Mouse (Mus musculus) forebrain, embryonic 14.5 days (tissue): ENCODE results near the gene Gcnt1. TPM values are rescaled to one million over a fixed set of nuclear protein-coding genes. Genes with fewer than 3 reads are reported as not detected.

Experiments used
- ATAC-seq: fragments of 200-750 bp; cut with Nextera tagmentation; 2 replicates; pipeline ENCODE4 v1.8.0; 2017; ENCODE audit warnings: mild to moderate bottlenecking, moderate library complexity
- DNase-seq: peaks from one replicate; pipeline ENCODE4 v3.0.0-alpha.2; 2015; ENCODE audit warnings: low spot score
- H3K27ac ChIP-seq: fragments of 300-500 bp; sonication (generic); 2 replicates; pipeline ENCODE4 v1.5.1; 2014; ENCODE audit warnings: low read depth, mild to moderate bottlenecking, control low read depth, low read length, moderate library complexity
- H3K27me3 ChIP-seq: fragments of 300-500 bp; sonication (generic); replicated peaks from 2 replicates; pipeline ENCODE4 v1.6.1; 2014; ENCODE audit warnings: low read length, control low read depth, mixed read lengths; ENCODE audit not compliant: control insufficient read depth, insufficient read depth
- H3K36me3 ChIP-seq: fragments of 300-500 bp; sonication (generic); 2 replicates; pipeline ENCODE4 v1.6.1; 2014; ENCODE audit warnings: low read length, control low read depth; ENCODE audit not compliant: control insufficient read depth, insufficient read depth
- H3K4me1 ChIP-seq: fragments of 300-500 bp; sonication (generic); 2 replicates; pipeline ENCODE4 v1.6.1; 2014; ENCODE audit warnings: antibody characterized with exemption, low read length, control low read depth; ENCODE audit not compliant: control insufficient read depth, insufficient read depth
- H3K4me2 ChIP-seq: fragments of 300-500 bp; sonication (generic); 2 replicates; pipeline ENCODE4 v1.6.1; 2014; ENCODE audit warnings: mild to moderate bottlenecking, control low read depth, low read length
- H3K4me3 ChIP-seq: fragments of 300-500 bp; sonication (generic); 2 replicates; pipeline ENCODE4 v1.5.1; 2014; ENCODE audit warnings: low read depth, low read length, control low read depth
- H3K9ac ChIP-seq: fragments of 300-500 bp; sonication (generic); 2 replicates; pipeline ENCODE4 v1.6.1; 2014; ENCODE audit warnings: mild to moderate bottlenecking, low read length, control low read depth, moderate library complexity
- H3K9me3 ChIP-seq: fragments of 300-500 bp; sonication (generic); replicated peaks from 2 replicates; pipeline ENCODE4 v1.6.1; 2016; ENCODE audit warnings: low read length, control low read depth, mixed read lengths; ENCODE audit not compliant: control insufficient read depth
- WGBS: fragments of 180-500 bp; shearing (Covaris S2); extraction: QIAGEN DNeasy Blood & Tissue Kit; methylation state at CpG from one replicate; pipeline ENCODE4 v1.1.7; 2014; 5-methylcytosine and 5-hydroxymethylcytosine counted together
- polyA plus RNA-seq: library from polyadenylated mRNA; unstranded; fragments of >200 nt; fragmentation: Nextera tagmentation; extraction: Ambion mirVana; gene quantifications from 2 replicates; pipeline ENCODE4 v1.2.1, GENCODE M21; 2014

Gcnt1 gene
- polyA plus RNA-seq, 1 experiment from 2014 or later = 0.56 TPM

DNA sequence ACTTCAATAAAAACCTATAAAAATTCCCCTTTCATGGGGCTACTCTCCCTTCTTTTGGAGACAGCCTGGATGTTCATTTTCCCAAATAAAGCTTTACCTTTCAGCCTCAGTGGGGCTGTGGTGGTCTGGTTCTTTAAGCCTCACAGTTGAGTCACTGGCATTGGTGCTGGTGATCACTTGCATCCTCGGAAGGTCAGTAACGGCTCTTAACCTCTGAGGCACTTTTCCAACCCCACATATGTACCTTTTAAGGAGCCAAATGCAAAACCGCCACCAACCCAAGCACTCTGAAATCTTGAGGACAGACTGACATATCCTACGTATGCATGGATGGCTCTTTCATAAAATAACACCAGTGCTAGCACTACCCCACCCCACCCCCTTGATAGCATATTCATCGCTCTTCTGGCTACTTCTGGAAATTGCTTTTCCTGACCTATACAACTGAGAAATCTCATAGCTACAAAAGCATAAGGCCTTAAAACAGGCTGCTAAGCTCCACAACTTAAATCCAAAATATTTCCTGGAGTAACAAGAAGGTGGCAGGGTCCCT lies 48.9 kb downstream of the Gcnt1 start:
- DNase-seq = no peak
- WGBS = 95% methylated on average over 5 of the region's 5 CpGs
- Histone ChIP-seq H3K4me3 (no peak overlapping the region), H3K4me2 (no peak overlapping the region), H3K4me1 (no peaks in the 10 kb centered on the region), H3K27me3 (no peaks in the 10 kb centered on the region), H3K9ac (no peak overlapping the region), H3K27ac (no peak overlapping the region), H3K36me3 (no peaks in the 10 kb centered on the region), H3K9me3 (no peaks in the 10 kb centered on the region)
- ATAC-seq = no peak

GRCm38 (mm10) chr19:17323006-17323688 lies 49.5 kb downstream of the Gcnt1 start:
- Histone ChIP-seq H3K27me3 (no peaks in the 10 kb centered on the region), H3K9me3 (no peaks in the 10 kb centered on the region), H3K4me3 (no peak overlapping the region), H3K27ac (no peak overlapping the region), H3K9ac (no peak overlapping the region), H3K4me2 (no peak overlapping the region), H3K36me3 (no peaks in the 10 kb centered on the region), H3K4me1 (no peaks in the 10 kb centered on the region)
- WGBS = 92% methylated on average over 11 of the region's 11 CpGs
- DNase-seq (no peak), ATAC-seq (no peak)

- H3K4me2 ChIP-seq = no peak overlapping the region
- H3K4me1 ChIP-seq = no peaks in the 10 kb centered on the region
- H3K27me3 ChIP-seq = no peaks in the 10 kb centered on the region
- no peaks in the 10 kb centered on the region for H3K9me3 ChIP-seq
- DNase-seq (no peak), ATAC-seq (no peak)
- WGBS = 85% methylated on average over 4 of the region's 4 CpGs
- no peak overlapping the region for H3K9ac ChIP-seq
- H3K4me3 ChIP-seq = no peak overlapping the region
- H3K27ac ChIP-seq = no peak overlapping the region
- H3K36me3 ChIP-seq = no peaks in the 10 kb centered on the region
Measured at GRCm38 (mm10) chr19:17319770-17320169, 52.9 kb downstream of the Gcnt1 start.

GRCm38 (mm10) chr19:17318733-17319132 lies 53.9 kb downstream of the Gcnt1 start:
- 29% methylated on average over 3 of the region's 3 CpGs for WGBS
- Histone ChIP-seq H3K27me3 (no peaks in the 10 kb centered on the region), H3K4me1 (no peaks in the 10 kb centered on the region), H3K9me3 (no peaks in the 10 kb centered on the region), H3K4me2 (no peak overlapping the region), H3K27ac (no peak overlapping the region), H3K9ac (no peak overlapping the region), H3K36me3 (no peaks in the 10 kb centered on the region), H3K4me3 (no peak overlapping the region)
- no peak for DNase-seq
- ATAC-seq = no peak

DNA sequence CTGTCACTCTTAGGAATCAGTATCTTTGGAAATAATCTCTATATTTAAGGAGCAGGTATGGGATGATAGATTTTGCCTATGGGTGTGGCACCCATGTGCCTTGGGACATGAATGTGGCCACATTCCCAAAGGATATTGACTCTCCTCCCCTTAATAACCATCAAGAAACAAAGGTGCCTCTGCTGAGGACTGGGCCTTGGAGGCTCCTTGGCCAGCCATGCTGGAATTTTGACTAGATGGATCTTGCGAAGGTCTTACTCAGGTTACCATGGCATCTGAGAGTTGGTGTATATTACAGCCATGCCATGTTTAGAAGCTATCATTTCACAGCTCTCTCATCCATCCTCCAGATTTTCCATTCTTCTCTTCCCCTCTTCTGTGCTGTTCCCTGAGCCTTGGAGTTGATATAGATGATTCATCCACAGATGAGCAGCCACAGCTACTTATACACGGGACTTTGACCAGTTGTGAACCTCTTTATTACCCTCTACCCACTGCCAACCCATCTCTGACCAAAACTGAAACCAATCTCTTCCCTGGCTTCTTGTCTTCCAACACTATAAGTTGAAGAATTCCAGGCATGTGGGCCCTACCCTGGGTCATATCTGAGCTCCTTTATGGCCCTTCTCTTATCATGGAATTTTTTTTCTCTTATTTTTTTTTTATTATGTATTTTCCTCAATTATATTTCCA lies 56.2 kb downstream of the Gcnt1 start:
- H3K9me3 ChIP-seq = no peaks in the 10 kb centered on the region
- H3K4me2 ChIP-seq = no peak overlapping the region

GRCm38 (mm10) chr19:17314451-17314850 lies 58.2 kb downstream of the Gcnt1 start:
- Histone ChIP-seq H3K27me3 (no peaks in the 10 kb centered on the region), H3K4me3 (no peak overlapping the region), H3K4me2 (no peak overlapping the region), H3K9me3 (no peaks in the 10 kb centered on the region), H3K27ac (no peak overlapping the region), H3K4me1 (no peaks in the 10 kb centered on the region), H3K9ac (no peak overlapping the region), H3K36me3 (no peaks in the 10 kb centered on the region)
- ATAC-seq = no peak
- no peak for DNase-seq
- WGBS = 80% methylated on average over 2 of the region's 2 CpGs

More for the DNA sequence above, 56.2 kb downstream of the Gcnt1 start:
- no peaks in the 10 kb centered on the region for H3K4me1 ChIP-seq
- H3K27me3 ChIP-seq = no peaks in the 10 kb centered on the region
- no peak overlapping the region for H3K4me3 ChIP-seq
- H3K27ac ChIP-seq = no peak overlapping the region
- WGBS = 91% methylated on average over 2 of the region's 2 CpGs
- ATAC-seq = no peak
- H3K36me3 ChIP-seq = no peaks in the 10 kb centered on the region
- no peak for DNase-seq
- H3K9ac ChIP-seq = no peak overlapping the region

GRCm38 (mm10) chr19:17313766-17314165 lies 58.9 kb downstream of the Gcnt1 start:
- Histone ChIP-seq H3K27ac (no peak overlapping the region), H3K4me1 (no peaks in the 10 kb centered on the region), H3K4me2 (no peak overlapping the region), H3K27me3 (no peaks in the 10 kb centered on the region), H3K9ac (no peak overlapping the region), H3K9me3 (no peaks in the 10 kb centered on the region), H3K4me3 (no peak overlapping the region), H3K36me3 (no peaks in the 10 kb centered on the region)
- ATAC-seq (no peak), DNase-seq (no peak)
- 81% methylated on average over 1 of the region's 1 CpGs for WGBS

- no peak overlapping the region for H3K9ac ChIP-seq
- H3K4me1 ChIP-seq = no peaks in the 10 kb centered on the region
- H3K36me3 ChIP-seq = no peaks in the 10 kb centered on the region
- no peak overlapping the region for H3K4me3 ChIP-seq
- ATAC-seq = no peak
- no peak for DNase-seq
- H3K27ac ChIP-seq = no peak overlapping the region
- 89% methylated on average over 5 of the region's 5 CpGs for WGBS
- no peaks in the 10 kb centered on the region for H3K9me3 ChIP-seq
- H3K4me2 ChIP-seq = no peak overlapping the region
- no peaks in the 10 kb centered on the region for H3K27me3 ChIP-seq
Measured at GRCm38 (mm10) chr19:17312671-17313180, 59.9 kb downstream of the Gcnt1 start.

DNA sequence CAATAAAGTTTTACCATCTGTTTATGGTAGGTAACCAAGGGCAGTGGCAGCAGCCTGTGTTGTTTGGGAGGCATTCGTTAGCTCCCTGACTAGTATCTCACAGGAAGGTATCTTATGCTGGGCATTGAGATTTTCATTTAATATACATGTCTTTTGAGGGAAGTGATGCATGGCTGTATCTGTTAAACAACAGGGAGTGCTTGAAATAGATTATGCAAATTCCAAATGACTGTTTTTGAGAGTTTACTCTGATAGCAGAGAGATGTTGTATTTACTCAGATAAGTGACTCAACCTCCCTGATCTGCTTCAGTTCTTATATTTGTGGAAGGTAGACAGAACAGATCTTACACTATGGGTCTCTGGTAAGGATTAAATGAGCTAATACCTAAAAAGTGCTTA lies 61.1 kb downstream of the Gcnt1 start:
- H3K9ac ChIP-seq = no peak overlapping the region
- H3K4me1 ChIP-seq = no peaks in the 10 kb centered on the region
- WGBS = 78% methylated on average over 1 of the region's 1 CpGs
- no peak overlapping the region for H3K4me2 ChIP-seq
- no peak overlapping the region for H3K4me3 ChIP-seq
- no peaks in the 10 kb centered on the region for H3K27me3 ChIP-seq
- DNase-seq = no peak
- no peak for ATAC-seq
- no peak overlapping the region for H3K27ac ChIP-seq
- no peaks in the 10 kb centered on the region for H3K36me3 ChIP-seq
- no peaks in the 10 kb centered on the region for H3K9me3 ChIP-seq
